Mouse (Mus musculus): ENCODE results near the gene Sytl2. TPM values are rescaled to one million over a fixed set of nuclear protein-coding genes. Genes with fewer than 3 reads are reported as not detected.
A peak's percentile ranks its signal among the peaks of the same experiment; 100 is the strongest.

Gene Sytl2
- total and polyA plus RNA-seq, 2 experiments from 2014 or later, result 7.3 to 11.4 TPM

DNA sequence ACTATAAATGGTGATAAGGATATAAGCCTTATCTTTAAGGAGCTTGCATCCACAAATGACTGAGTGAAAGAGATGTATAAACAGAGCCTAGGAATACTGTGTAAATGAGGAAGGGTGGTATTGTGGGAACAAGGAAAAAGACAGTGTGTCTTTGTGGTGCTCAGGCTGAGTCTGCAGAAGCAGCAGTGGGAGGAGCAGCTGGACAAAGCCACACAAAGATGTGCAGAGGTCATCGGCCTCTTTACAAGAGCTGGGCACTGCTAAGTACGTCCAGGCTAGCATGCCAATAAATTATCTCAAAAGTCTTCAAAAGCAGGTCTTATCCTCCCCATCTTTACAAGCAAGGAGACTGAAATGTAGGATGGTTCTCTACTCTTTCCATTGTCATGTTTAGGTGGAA lies 53.9 kb downstream of the Sytl2 start:
- Histone ChIP-seq H3K36me3 (ENCODE audit: insufficient read depth, low read length) (no peaks in the 10 kb centered on the region), H3K4me3 (ENCODE audit: low read length) (no peak overlapping the region), H3K27me3 (ENCODE audit: insufficient read depth, low read length) (no peaks in the 10 kb centered on the region), H3K27ac (no peak overlapping the region), H3K9ac (replicated peaks; ENCODE audit: low read length) (no peak overlapping the region), H3K4me2 (ENCODE audit: low read depth, low read length) (no peak overlapping the region), H3K9me3 (ENCODE audit: low read length) (no peaks in the 10 kb centered on the region), H3K4me1 (ENCODE audit: insufficient read depth, low read length) (no peaks in the 10 kb centered on the region)
- WGBS, result 71% methylated on average over 2 of the region's 2 CpGs
- no peak for DNase-seq (ENCODE audit: low spot score)
- TF ChIP-seq CTCF (IDR thresholded peaks at IDR 0.05; ENCODE audit: low read depth), result no peak
- no peak for ATAC-seq

DNA sequence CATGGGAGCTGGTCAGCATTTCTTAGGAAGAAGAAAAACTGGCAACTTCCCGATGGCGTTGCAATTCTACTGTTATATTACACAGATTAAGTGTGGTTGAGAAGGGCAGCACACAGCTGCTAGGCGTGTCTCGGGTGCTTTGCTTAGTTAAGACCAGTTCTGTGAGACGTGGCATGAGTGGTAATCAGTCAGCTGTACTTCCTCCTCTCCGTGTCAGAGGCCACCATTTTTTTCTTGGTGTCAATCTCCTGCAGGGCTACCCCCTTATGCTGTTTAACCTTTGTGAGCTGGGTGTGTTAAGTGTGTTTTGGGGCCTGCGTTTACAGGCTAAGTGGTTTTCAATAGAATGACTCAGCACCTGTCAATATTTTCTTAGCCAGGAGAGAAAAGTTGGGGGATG lies 60.7 kb downstream of the Sytl2 start:
- H3K36me3 ChIP-seq (ENCODE audit: insufficient read depth, low read length), result no peaks in the 10 kb centered on the region
- no peaks in the 10 kb centered on the region for H3K4me1 ChIP-seq (ENCODE audit: insufficient read depth, low read length)
- no peak overlapping the region for H3K4me2 ChIP-seq (ENCODE audit: low read depth, low read length)
- H3K27me3 ChIP-seq (ENCODE audit: insufficient read depth, low read length), result no peaks in the 10 kb centered on the region
- 73% methylated on average over 7 of the region's 7 CpGs for WGBS
- DNase-seq (ENCODE audit: low spot score) (no peak), ATAC-seq (no peak)
- no peak overlapping the region for H3K27ac ChIP-seq
- no peak overlapping the region for H3K4me3 ChIP-seq (ENCODE audit: low read length)
- no peak for TF ChIP-seq CTCF (IDR thresholded peaks at IDR 0.05; ENCODE audit: low read depth)
- no peak overlapping the region for H3K9ac ChIP-seq (replicated peaks; ENCODE audit: low read length)
- H3K9me3 ChIP-seq (ENCODE audit: low read length), result no peaks in the 10 kb centered on the region

DNA sequence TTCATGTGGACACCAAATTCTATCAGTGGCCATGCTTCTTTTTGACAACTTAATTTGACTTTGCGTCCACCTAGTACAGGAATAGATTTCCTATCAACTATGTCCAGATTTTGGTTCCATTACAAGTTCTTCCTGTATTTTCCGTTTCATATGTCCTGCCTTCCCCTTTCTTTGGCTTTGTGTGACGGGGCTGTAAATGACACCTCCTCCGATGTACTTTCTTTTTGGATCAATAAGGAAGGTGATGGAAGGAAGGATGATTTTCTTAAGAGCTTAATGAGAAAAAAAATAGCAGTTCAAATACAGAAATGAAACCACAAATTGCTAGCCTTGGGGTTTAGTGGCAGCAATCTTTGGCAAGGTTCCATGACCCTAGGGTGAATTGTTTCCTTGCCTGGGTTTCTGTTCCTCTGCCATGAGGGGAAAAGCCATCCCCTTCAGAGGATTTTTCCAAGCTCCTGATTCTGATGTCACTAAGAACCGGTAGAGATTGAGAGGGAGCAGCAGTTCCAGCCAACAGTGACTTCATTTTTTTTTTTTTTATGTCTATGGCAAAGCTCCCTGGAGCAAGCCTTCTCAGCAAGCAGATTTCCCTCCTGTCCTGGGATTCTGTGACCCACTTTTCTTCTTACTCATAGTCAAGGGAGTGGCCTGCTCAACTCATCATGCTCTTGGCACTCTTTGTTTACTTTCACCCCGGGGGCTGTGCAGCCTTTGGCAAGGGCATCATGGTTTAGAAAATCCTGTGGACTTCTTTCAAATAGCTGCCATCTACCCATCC lies 68.2 kb downstream of the Sytl2 start:
- Histone ChIP-seq H3K4me3 (ENCODE audit: low read length) (no peak overlapping the region), H3K36me3 (ENCODE audit: insufficient read depth, low read length) (no peaks in the 10 kb centered on the region), H3K9me3 (ENCODE audit: low read length) (no peaks in the 10 kb centered on the region), H3K27me3 (ENCODE audit: insufficient read depth, low read length) (no peaks in the 10 kb centered on the region), H3K4me2 (ENCODE audit: low read depth, low read length) (no peak overlapping the region), H3K4me1 (ENCODE audit: insufficient read depth, low read length) (0 out of 2 replicates have a peak, but pooled peaks cover 3% of the 10 kb centered on the region), H3K9ac (replicated peaks; ENCODE audit: low read length) (no peak overlapping the region), H3K27ac (no peak overlapping the region)
- 69% methylated on average over 6 of the region's 6 CpGs for WGBS
- DNase-seq (ENCODE audit: low spot score) (peak; percentile 41), ATAC-seq (peak; percentile 64; the same call in 1 of the 2 replicates)
- no peak for TF ChIP-seq CTCF (IDR thresholded peaks at IDR 0.05; ENCODE audit: low read depth)

DNA sequence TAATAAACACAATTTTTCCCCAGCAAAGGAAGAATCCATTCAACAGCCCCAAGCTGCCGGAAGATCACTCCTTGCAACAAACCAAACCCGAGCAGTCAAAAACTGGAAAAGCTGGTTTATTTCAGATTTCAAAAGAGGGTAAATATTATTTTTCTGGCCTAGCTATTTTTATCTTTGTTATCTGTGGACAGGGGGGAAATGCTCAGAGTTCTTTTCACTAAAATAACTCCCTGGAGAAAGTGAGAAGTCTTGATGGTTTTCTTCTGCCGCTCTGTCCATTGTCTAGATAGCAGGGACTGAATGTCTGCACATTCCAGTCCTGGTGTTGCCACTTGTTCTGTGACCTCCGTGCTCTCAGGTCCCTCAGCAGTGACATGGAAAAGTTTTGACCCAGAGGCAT lies 70.8 kb downstream of the Sytl2 start:
- H3K27ac ChIP-seq, result no peak overlapping the region
- no peak for TF ChIP-seq CTCF (IDR thresholded peaks at IDR 0.05; ENCODE audit: low read depth)
- H3K36me3 ChIP-seq (ENCODE audit: insufficient read depth, low read length), result no peaks in the 10 kb centered on the region
- no peaks in the 10 kb centered on the region for H3K9me3 ChIP-seq (ENCODE audit: low read length)
- H3K4me2 ChIP-seq (ENCODE audit: low read depth, low read length), result no peak overlapping the region
- DNase-seq (ENCODE audit: low spot score) (no peak), ATAC-seq (no peak)
- 68% methylated on average over 4 of the region's 4 CpGs for WGBS
- H3K4me1 ChIP-seq (ENCODE audit: insufficient read depth, low read length), result 0 out of 2 replicates have a peak, but pooled peaks cover 3% of the 10 kb centered on the region
- H3K27me3 ChIP-seq (ENCODE audit: insufficient read depth, low read length), result no peaks in the 10 kb centered on the region
- H3K9ac ChIP-seq (replicated peaks; ENCODE audit: low read length), result no peak overlapping the region
- H3K4me3 ChIP-seq (ENCODE audit: low read length), result no peak overlapping the region

DNA sequence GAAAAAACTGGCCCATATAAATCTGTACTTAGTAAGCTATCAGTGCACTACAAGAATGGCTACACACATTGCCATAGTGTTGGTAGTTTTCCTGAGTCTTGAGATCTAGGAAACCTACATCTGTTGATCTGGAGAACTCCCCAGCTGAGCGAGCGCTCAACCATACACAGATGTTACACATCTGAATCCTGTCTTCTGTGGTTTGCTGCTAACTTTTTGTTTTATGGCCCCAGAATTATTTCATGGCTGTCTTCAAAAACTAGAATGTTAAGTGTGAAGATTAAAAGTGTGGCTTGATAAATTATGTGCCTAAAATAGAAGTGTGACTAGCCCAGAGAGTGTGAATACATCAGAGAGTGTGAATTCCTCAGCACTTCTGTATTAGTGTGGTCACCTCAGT lies 82.4 kb downstream of the Sytl2 start:
- DNase-seq (ENCODE audit: low spot score) (no peak), ATAC-seq (no peak)
- Histone ChIP-seq H3K4me3 (ENCODE audit: low read length) (no peak overlapping the region), H3K9me3 (ENCODE audit: low read length) (no peaks in the 10 kb centered on the region), H3K4me1 (ENCODE audit: insufficient read depth, low read length) (no peaks in the 10 kb centered on the region), H3K27me3 (ENCODE audit: insufficient read depth, low read length) (no peaks in the 10 kb centered on the region), H3K9ac (replicated peaks; ENCODE audit: low read length) (no peak overlapping the region), H3K4me2 (ENCODE audit: low read depth, low read length) (no peak overlapping the region), H3K27ac (no peak overlapping the region), H3K36me3 (ENCODE audit: insufficient read depth, low read length) (no peaks in the 10 kb centered on the region)
- WGBS, result 95% methylated on average over 2 of the region's 2 CpGs
- no peak for TF ChIP-seq CTCF (IDR thresholded peaks at IDR 0.05; ENCODE audit: low read depth)

DNA sequence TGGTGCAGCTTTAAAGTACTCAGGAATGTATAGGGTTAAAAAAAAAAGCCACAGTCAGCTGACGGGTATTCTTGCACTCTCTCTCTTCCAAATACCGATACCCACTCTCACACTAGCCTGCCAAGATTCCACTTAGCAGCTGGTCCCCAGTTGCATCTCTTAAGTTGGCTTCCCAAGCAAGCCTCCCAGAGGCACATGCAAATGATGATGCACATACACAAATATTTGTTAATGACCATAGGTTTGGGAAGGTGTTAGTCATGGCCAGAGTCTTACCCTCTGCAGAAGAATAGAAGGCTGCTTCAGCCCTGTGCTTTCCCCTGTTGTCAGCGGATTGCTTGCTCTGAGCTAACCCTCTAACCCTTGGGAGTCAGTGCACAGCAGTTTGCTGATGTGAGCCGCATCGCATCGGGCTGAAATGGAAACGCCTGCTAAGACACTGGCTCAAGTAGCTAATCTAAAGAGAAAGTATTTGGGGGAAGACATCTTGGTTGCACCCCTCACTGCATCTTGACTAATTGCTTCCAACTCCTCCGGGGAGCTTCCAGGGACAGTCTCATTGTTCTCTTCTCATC lies 84.9 kb downstream of the Sytl2 start:
- H3K27ac ChIP-seq, result peak overlapping the region; percentile 60; the same call in 1 of the 2 replicates
- no peaks in the 10 kb centered on the region for H3K27me3 ChIP-seq (ENCODE audit: insufficient read depth, low read length)
- no peaks in the 10 kb centered on the region for H3K4me1 ChIP-seq (ENCODE audit: insufficient read depth, low read length)
- no peaks in the 10 kb centered on the region for H3K9me3 ChIP-seq (ENCODE audit: low read length)
- peak overlapping the region; percentile 33 for H3K9ac ChIP-seq (replicated peaks; ENCODE audit: low read length)
- DNase-seq (ENCODE audit: low spot score), result peak; percentile 74
- no peak for TF ChIP-seq CTCF (IDR thresholded peaks at IDR 0.05; ENCODE audit: low read depth)
- no peaks in the 10 kb centered on the region for H3K36me3 ChIP-seq (ENCODE audit: insufficient read depth, low read length)
- peak; percentile 92 for ATAC-seq
- H3K4me3 ChIP-seq (ENCODE audit: low read length), result peak overlapping the region; percentile 45
- H3K4me2 ChIP-seq (ENCODE audit: low read depth, low read length), result peak overlapping the region; percentile 62
- WGBS, result 2% methylated on average over 8 of the region's 8 CpGs

DNA sequence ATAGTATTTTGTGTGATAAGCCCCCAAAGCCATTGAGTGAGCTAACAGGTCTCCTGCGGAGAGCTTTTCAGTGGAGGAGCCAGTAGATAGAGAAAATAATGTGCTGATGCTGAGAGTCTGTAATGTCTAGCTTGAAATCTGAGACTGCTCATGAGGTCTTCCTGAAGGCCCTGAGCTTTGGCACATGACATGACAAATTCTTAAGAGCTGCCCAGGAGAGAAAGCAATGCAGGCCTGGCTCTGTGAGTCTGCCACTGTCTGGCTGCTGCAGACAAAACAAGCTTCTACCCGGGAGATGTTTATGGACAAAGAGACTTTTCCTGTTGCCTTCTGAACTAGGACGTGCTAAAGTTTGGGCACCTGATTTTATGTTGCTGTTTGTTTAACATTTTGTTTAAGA lies 87.7 kb downstream of the Sytl2 start:
- ATAC-seq (no peak), DNase-seq (ENCODE audit: low spot score) (no peak)
- no peak overlapping the region for H3K4me3 ChIP-seq (ENCODE audit: low read length)
- no peak overlapping the region for H3K27ac ChIP-seq
- H3K36me3 ChIP-seq (ENCODE audit: insufficient read depth, low read length), result no peaks in the 10 kb centered on the region
- no peak for TF ChIP-seq CTCF (IDR thresholded peaks at IDR 0.05; ENCODE audit: low read depth)
- no peaks in the 10 kb centered on the region for H3K27me3 ChIP-seq (ENCODE audit: insufficient read depth, low read length)
- H3K9me3 ChIP-seq (ENCODE audit: low read length), result no peaks in the 10 kb centered on the region
- no peak overlapping the region for H3K4me2 ChIP-seq (ENCODE audit: low read depth, low read length)
- H3K9ac ChIP-seq (replicated peaks; ENCODE audit: low read length), result no peak overlapping the region
- H3K4me1 ChIP-seq (ENCODE audit: insufficient read depth, low read length), result no peaks in the 10 kb centered on the region
- WGBS, result 26% methylated on average over 3 of the region's 3 CpGs

All from hindbrain, postnatal 0 days (tissue).